Comparison of ENCODE assay signal across 26 mouse cellular contexts in genomic region chr6:54051173-54051572, GRCm38 (mm10). TPM values are rescaled to one million over a fixed set of nuclear protein-coding genes. Genes with fewer than 3 reads are reported as not detected.
A peak's percentile ranks its signal among the peaks of the same experiment; 100 is the strongest.
DNase-seq lines count a peak whose midpoint lies in the region; ATAC-seq and TF ChIP-seq lines count a peak whose summit lies in the region.
"Had no signal": no experiment of that assay in that cellular context is flagged by ENCODE, and none has a peak within 500 bp of the region (broad histone marks: within the 10 kb centered on the region; RNA-seq: fewer than 3 reads in every experiment).

No protein-coding gene starts in this region.

- H3K4me2 ChIP-seq in forebrain, embryonic 15.5 days (replicated peaks) = no peak overlapping the region
- no peak overlapping the region for H3K4me2 ChIP-seq in forebrain, embryonic 16.5 days (ENCODE audit: low read length)
- H3K4me2 ChIP-seq in liver, embryonic 12.5 days = no peak overlapping the region
- H3K4me2 ChIP-seq: embryonic facial prominence, embryonic 15.5 days; forebrain, embryonic 12.5 days; heart, embryonic 12.5 days; hindbrain, embryonic 13.5 days; lung, embryonic 15.5 days; midbrain, embryonic 11.5 days had no signal

- TF ChIP-seq POLR2A in liver, adult 2 months (IDR thresholded peaks at IDR 0.05; ENCODE audit: extremely low read depth, insufficient read depth, low read length) = no peak

- no peak for TF ChIP-seq CTCF in liver, adult 2 months (IDR thresholded peaks at IDR 0.05; ENCODE audit: low read depth, low read length)

- H3K4me3 ChIP-seq in forebrain, embryonic 15.5 days = no peak overlapping the region
- no peak overlapping the region for H3K4me3 ChIP-seq in forebrain, embryonic 16.5 days (replicated peaks; ENCODE audit: low read length)
- H3K4me3 ChIP-seq in liver, adult 2 months (ENCODE audit: insufficient read depth, low read depth, low read length) = no peak overlapping the region
- no peak overlapping the region for H3K4me3 ChIP-seq in liver, embryonic 12.5 days
- H3K4me3 ChIP-seq: embryonic facial prominence, embryonic 10.5 days; embryonic facial prominence, embryonic 15.5 days; forebrain, embryonic 12.5 days; heart, embryonic 12.5 days; hindbrain, embryonic 13.5 days; lung, embryonic 15.5 days had no signal

- no peaks in the 10 kb centered on the region for H3K9me3 ChIP-seq in forebrain, embryonic 15.5 days
- no peaks in the 10 kb centered on the region for H3K9me3 ChIP-seq in forebrain, embryonic 16.5 days (ENCODE audit: control insufficient read depth, low read length)
- no peaks in the 10 kb centered on the region for H3K9me3 ChIP-seq in liver, embryonic 12.5 days (replicated peaks)
- H3K9me3 ChIP-seq: embryonic facial prominence, embryonic 10.5 days; embryonic facial prominence, embryonic 15.5 days; forebrain, embryonic 12.5 days; heart, embryonic 12.5 days; hindbrain, embryonic 13.5 days; lung, embryonic 15.5 days had no signal

- no peaks in the 10 kb centered on the region for H3K36me3 ChIP-seq in forebrain, embryonic 15.5 days
- no peaks in the 10 kb centered on the region for H3K36me3 ChIP-seq in forebrain, embryonic 16.5 days (ENCODE audit: control insufficient read depth, insufficient read depth)
- no peaks in the 10 kb centered on the region for H3K36me3 ChIP-seq in liver, adult 2 months (ENCODE audit: control insufficient read depth, insufficient read depth, low read length)
- H3K36me3 ChIP-seq in liver, embryonic 12.5 days = no peaks in the 10 kb centered on the region
- H3K36me3 ChIP-seq: embryonic facial prominence, embryonic 10.5 days; embryonic facial prominence, embryonic 15.5 days; forebrain, embryonic 12.5 days; heart, embryonic 12.5 days; hindbrain, embryonic 13.5 days; lung, embryonic 15.5 days had no signal

- intact Hi-C loops in left cerebral cortex, postnatal 14 days (cut with DNase I) = no loop called here

- peaks cover 28% of the 10 kb centered on the region; the same call in 1 of the 2 replicates for H3K79me2 ChIP-seq in liver, adult 2 months (ENCODE audit: control insufficient read depth, insufficient read depth, low read length)

- no peak for ATAC-seq in forebrain, embryonic 15.5 days (replicated peaks)
- no peak for ATAC-seq in forebrain, embryonic 16.5 days
- no peak for ATAC-seq in liver, embryonic 12.5 days
- ATAC-seq: midbrain, embryonic 16.5 days; Patski had no signal

- no peak overlapping the region for H3K9ac ChIP-seq in forebrain, embryonic 15.5 days (replicated peaks)
- no peak overlapping the region for H3K9ac ChIP-seq in forebrain, embryonic 16.5 days (replicated peaks; ENCODE audit: low read depth, low read length)
- no peak overlapping the region for H3K9ac ChIP-seq in liver, adult 2 months (ENCODE audit: low read depth, low read length)
- H3K9ac ChIP-seq in liver, embryonic 12.5 days = no peak overlapping the region
- H3K9ac ChIP-seq: embryonic facial prominence, embryonic 15.5 days; forebrain, embryonic 12.5 days; heart, embryonic 12.5 days; hindbrain, embryonic 13.5 days; lung, embryonic 15.5 days had no signal

- DNase-seq in liver, adult 2 months (ENCODE audit: extremely low read depth, low read depth, low spot score) = peak; percentile 82
- peak; percentile 61 for DNase-seq in kidney, postnatal 14 days
- no peak for DNase-seq in left cerebral cortex, postnatal 14 days (ENCODE audit: low spot score in 2 of 2)
- no peak for DNase-seq in spleen, postnatal 4 days (ENCODE audit: low spot score in 2 of 2)
- DNase-seq: adrenal gland, postnatal 10 days; cerebellum, postnatal 10 days; gastrocnemius, postnatal 25 days; heart, adult 18-20 months; heart, postnatal 4 days; liver; lung, postnatal 36 days; right cerebral cortex, adult 18-20 months; right cerebral cortex, postnatal 4 days had no signal

- H3K27ac ChIP-seq in forebrain, embryonic 15.5 days (replicated peaks) = 0 out of 2 replicates have a peak overlapping the region, but pooled peaks have one; percentile 29
- no peak overlapping the region; the same call in 1 of the 2 replicates for H3K27ac ChIP-seq in forebrain, embryonic 16.5 days (ENCODE audit: low read length)
- H3K27ac ChIP-seq in liver, adult 2 months (replicated peaks; ENCODE audit: insufficient read depth, low read depth, low read length) = 0 out of 2 replicates have a peak overlapping the region, but pooled peaks have one; percentile 15
- no peak overlapping the region for H3K27ac ChIP-seq in liver, embryonic 12.5 days
- H3K27ac ChIP-seq: embryonic facial prominence, embryonic 10.5 days; embryonic facial prominence, embryonic 15.5 days; forebrain, embryonic 12.5 days; hindbrain, embryonic 13.5 days; lung, embryonic 15.5 days had no signal

- H3K27me3 ChIP-seq in forebrain, embryonic 15.5 days = no peaks in the 10 kb centered on the region
- H3K27me3 ChIP-seq in forebrain, embryonic 16.5 days (replicated peaks; ENCODE audit: control insufficient read depth, insufficient read depth, low read length) = no peaks in the 10 kb centered on the region
- H3K27me3 ChIP-seq in liver, adult 2 months (ENCODE audit: control insufficient read depth, insufficient read depth, low read length) = no peaks in the 10 kb centered on the region
- no peaks in the 10 kb centered on the region for H3K27me3 ChIP-seq in liver, embryonic 12.5 days (replicated peaks)
- H3K27me3 ChIP-seq: embryonic facial prominence, embryonic 15.5 days; forebrain, embryonic 12.5 days; heart, embryonic 12.5 days; hindbrain, embryonic 13.5 days; Patski had no signal

- H3K4me1 ChIP-seq in forebrain, embryonic 15.5 days = peaks cover 48% of the 10 kb centered on the region
- H3K4me1 ChIP-seq in forebrain, embryonic 16.5 days (replicated peaks; ENCODE audit: control insufficient read depth, insufficient read depth, low read length) = peaks cover 38% of the 10 kb centered on the region
- peaks cover 29% of the 10 kb centered on the region for H3K4me1 ChIP-seq in liver, adult 2 months (ENCODE audit: control insufficient read depth, insufficient read depth, low read length)
- 0 out of 2 replicates have a peak, but pooled peaks cover 2% of the 10 kb centered on the region for H3K4me1 ChIP-seq in liver, embryonic 12.5 days
- H3K4me1 ChIP-seq: heart, embryonic 12.5 days had no signal

- WGBS in forebrain, embryonic 15.5 days = 64% methylated on average over 7 of the region's 7 CpGs
- WGBS in forebrain, embryonic 16.5 days = 68% methylated on average over 7 of the region's 7 CpGs
- WGBS in liver, adult 2 months = 25% methylated on average over 7 of the region's 7 CpGs
- 54% methylated on average over 7 of the region's 7 CpGs for WGBS in liver, embryonic 12.5 days (ENCODE audit: insufficient replicate concordance)

RNA-seq across cellular contexts. Expression of gene Chn2, which starts 11.8 kb away (rescaled TPM):
- polyA plus RNA-seq in forebrain, embryonic 15.5 days (2015; fragmentation: Nextera tagmentation; extraction: Ambion mirVana) = 41.6 and 46.2 TPM in 2 replicates
- polyA plus RNA-seq in forebrain, embryonic 16.5 days (2015; fragmentation: Nextera tagmentation; extraction: Ambion mirVana) = 42.0 and 45.0 TPM in 2 replicates
- 36.2 and 46.2 TPM in 2 replicates for total RNA-seq in liver, adult 2 months (2014; rRNA removed)
- 35.6 and 37.3 TPM in 2 replicates for polyA plus RNA-seq in liver, adult 2 months (2012; rRNA removed)
- polyA plus RNA-seq in liver, embryonic 12.5 days (2016; fragmentation: Nextera tagmentation; extraction: Ambion mirVana) = 4.9 and 5.9 TPM in 2 replicates
- 10 to 100 TPM; 45.0 to 51.2 TPM for total RNA-seq in left cerebral cortex, postnatal 14 days (2021)
- total RNA-seq: MEL had no signal

Comparison
In these comparisons a context has a peak if more than half of its experiments do, and no peak if none do; other contexts are left out.
1. H3K27ac ChIP-seq: peak in forebrain, embryonic 15.5 days (single experiment) and liver, adult 2 months (single experiment); none in forebrain, embryonic 16.5 days (single experiment) and liver, embryonic 12.5 days (single experiment).
2. DNase-seq: peak in liver, adult 2 months (single experiment) and kidney, postnatal 14 days (single experiment); none in left cerebral cortex, postnatal 14 days (0 of 2) and spleen, postnatal 4 days (0 of 2).